Mouse (Mus musculus) ZHBTc4 (cell line): ENCODE data around the gene Gm29666.

Source experiments
- DNase-seq: peaks from one replicate; pipeline ENCODE4 v3.0.0-alpha.2; 2011; ENCODE audit warnings: low read depth, low spot score

The Gm29666 gene

GRCm38 (mm10) chr15:84919938-84920337 lies at the start of gene Gm29666:
Gm29666 (minus strand) TSS chr15:84920038.
- DNase-seq: no peak

- DNase-seq: no peak
Measured at GRCm38 (mm10) chr15:84968534-84968933, 48.7 kb upstream of the Gm29666 start.

- DNase-seq: peak; percentile 67
Measured at GRCm38 (mm10) chr15:84965575-84966360, 45.9 kb upstream of the Gm29666 start.

- DNase-seq: no peak
Measured at GRCm38 (mm10) chr15:84964771-84965170, 44.9 kb upstream of the Gm29666 start.

GRCm38 (mm10) chr15:84962518-84962917 lies 42.7 kb upstream of the Gm29666 start:
- DNase-seq: no peak

GRCm38 (mm10) chr15:84960692-84961091 lies 40.9 kb upstream of the Gm29666 start:
- DNase-seq: no peak

- no peak for DNase-seq
Measured at GRCm38 (mm10) chr15:84959891-84960290, 40.1 kb upstream of the Gm29666 start.

GRCm38 (mm10) chr15:84958331-84958730 lies 38.5 kb upstream of the Gm29666 start:
- DNase-seq: no peak

GRCm38 (mm10) chr15:84957851-84958250 lies 38.0 kb upstream of the Gm29666 start:
- peak; percentile 37 for DNase-seq

- DNase-seq: no peak
Measured at GRCm38 (mm10) chr15:84953259-84953658, 33.4 kb upstream of the Gm29666 start.

- no peak for DNase-seq
Measured at GRCm38 (mm10) chr15:84950053-84950452, 30.2 kb upstream of the Gm29666 start.

GRCm38 (mm10) chr15:84948990-84949389 lies 29.2 kb upstream of the Gm29666 start:
- DNase-seq: no peak

GRCm38 (mm10) chr15:84944319-84944718 lies 24.5 kb upstream of the Gm29666 start:
- no peak for DNase-seq

- no peak for DNase-seq
Measured at GRCm38 (mm10) chr15:84942647-84943285, 22.9 kb upstream of the Gm29666 start.

- DNase-seq: peak; percentile 24
Measured at GRCm38 (mm10) chr15:84940102-84940501, 20.3 kb upstream of the Gm29666 start.

- no peak for DNase-seq
Measured at GRCm38 (mm10) chr15:84934901-84935300, 15.1 kb upstream of the Gm29666 start.

GRCm38 (mm10) chr15:84932351-84932750 lies 12.5 kb upstream of the Gm29666 start:
- DNase-seq: no peak

- peak; percentile 57 for DNase-seq
Measured at GRCm38 (mm10) chr15:84925495-84926018, 5.7 kb upstream of the Gm29666 start.

- peak; percentile 72 for DNase-seq
Measured at GRCm38 (mm10) chr15:84924781-84925315, 5.0 kb upstream of the Gm29666 start.

- DNase-seq: no peak
Measured at GRCm38 (mm10) chr15:84923508-84924181, 3.8 kb upstream of the Gm29666 start.

GRCm38 (mm10) chr15:84922884-84923507 lies 3.2 kb upstream of the Gm29666 start, which contains the start of gene Nup50:
Nup50 (plus strand) TSS chr15:84923411.
- DNase-seq: peak; percentile 100
